Mouse (Mus musculus): ENCODE data around the gene Col24a1.

DNA sequence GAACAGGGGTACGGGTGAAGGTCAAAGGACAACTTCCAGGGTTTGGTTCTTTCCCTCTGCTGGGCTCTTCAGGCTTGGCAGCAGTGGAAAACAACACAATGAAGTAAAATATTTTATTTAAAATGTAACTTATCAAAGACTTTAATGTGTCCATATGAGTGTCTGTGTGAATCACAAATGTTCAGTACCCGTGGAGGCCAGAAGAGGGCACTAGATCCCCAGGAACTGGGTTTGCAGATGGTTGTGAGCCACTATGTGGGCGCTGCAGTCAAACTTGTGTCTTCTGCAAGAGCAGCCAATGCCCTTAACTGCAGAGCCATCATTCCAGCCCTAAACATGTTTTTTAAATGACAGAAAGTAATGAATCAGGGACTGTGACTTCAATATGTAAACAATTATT is 115.8 kb downstream of the Col24a1 start:
- TF ChIP-seq CEBPB (IDR thresholded peaks at IDR 0.05; ENCODE audit: insufficient read depth, poor library complexity, severe bottlenecking), result no peak
- no peak for TF ChIP-seq E2F4 (IDR thresholded peaks at IDR 0.05; ENCODE audit: insufficient read depth)
- no peak for TF ChIP-seq MAX (IDR thresholded peaks at IDR 0.05; ENCODE audit: low read depth)
- no peak for TF ChIP-seq TCF12 (IDR thresholded peaks at IDR 0.05; ENCODE audit: insufficient read depth, poor library complexity, severe bottlenecking)
- no peak for TF ChIP-seq POLR2A (IDR thresholded peaks at IDR 0.05; ENCODE audit: insufficient read length, low read depth)
- no peak for TF ChIP-seq POLR2AphosphoS2 (IDR thresholded peaks at IDR 0.05; ENCODE audit: insufficient read length, low read depth)
- no peak for TF ChIP-seq MYOD1 (IDR thresholded peaks at IDR 0.05; ENCODE audit: control insufficient read depth in 1 of 3, insufficient read length in 2 of 3, low read depth in 2 of 3)
- TF ChIP-seq USF1 (IDR thresholded peaks at IDR 0.05; ENCODE audit: low read depth), result no peak
- TF ChIP-seq REST (IDR thresholded peaks at IDR 0.05; ENCODE audit: insufficient read depth, insufficient read length), result no peak
- TF ChIP-seq MYOG (IDR thresholded peaks at IDR 0.05; ENCODE audit: control insufficient read depth in 1 of 3, insufficient read depth in 1 of 3, insufficient read length in 2 of 3, low read depth in 2 of 3), result no peak
- TF ChIP-seq TCF3 (IDR thresholded peaks at IDR 0.05; ENCODE audit: insufficient read length, low read depth), result no peak
- TF ChIP-seq SRF (IDR thresholded peaks at IDR 0.05; ENCODE audit: control insufficient read depth, insufficient read length, low read depth), result no peak
